Mouse (Mus musculus) liver, adult 2 months (tissue): ENCODE measurements at regions not wholly inside any gene's neighbourhood (a gene's known extent, or its start where the extent isn't known, plus 50 kb on each side); places are given as distances from the start of the nearest gene placed in this dataset.

Experiments used
- DNase-seq: peaks from one replicate; pipeline ENCODE4 v3.0.0-alpha.2; 2011; ENCODE audit warnings: low read depth, low spot score; ENCODE audit errors: extremely low read depth
- H3K27ac ChIP-seq: fragments of 200-500 bp; replicated peaks from 2 replicates; pipeline ENCODE4 v1.5.1; 2012; ENCODE audit warnings: low read depth, mild to moderate bottlenecking, control low read depth, inconsistent platforms, low read length; ENCODE audit not compliant: insufficient read depth
- H3K27me3 ChIP-seq: fragments of 200-500 bp; 2 replicates; pipeline ENCODE4 v1.6.1; 2012; ENCODE audit warnings: mild to moderate bottlenecking, moderate library complexity, low read length, inconsistent platforms; ENCODE audit not compliant: control insufficient read depth, insufficient read depth
- H3K36me3 ChIP-seq: fragments of 200-500 bp; 2 replicates; pipeline ENCODE4 v1.6.1; 2012; ENCODE audit warnings: low read length, inconsistent platforms; ENCODE audit not compliant: control insufficient read depth, insufficient read depth
- H3K4me1 ChIP-seq: fragments of 200-500 bp; 2 replicates; pipeline ENCODE4 v1.6.1; 2011; ENCODE audit warnings: low read length; ENCODE audit not compliant: control insufficient read depth, insufficient read depth
- H3K4me3 ChIP-seq: fragments of 200-500 bp; 2 replicates; pipeline ENCODE4 v1.5.1; 2011; ENCODE audit warnings: low read depth, mild to moderate bottlenecking, control low read depth, low read length, moderate library complexity; ENCODE audit not compliant: insufficient read depth
- H3K79me2 ChIP-seq: fragments of 200-500 bp; 2 replicates; pipeline ENCODE4 v1.6.1; 2012; ENCODE audit warnings: inconsistent platforms, mild to moderate bottlenecking, low read length, moderate library complexity; ENCODE audit not compliant: control insufficient read depth, insufficient read depth
- H3K9ac ChIP-seq: fragments of 200-500 bp; 2 replicates; pipeline ENCODE4 v1.6.1; 2012; ENCODE audit warnings: low read depth, mild to moderate bottlenecking, control low read depth, inconsistent platforms, low read length
- CTCF ChIP-seq: fragments of 200-500 bp; IDR thresholded peaks from 2 replicates; pipeline ENCODE4 v1.5.1; 2011; ENCODE audit warnings: low read depth, low read length, control low read depth
- POLR2A ChIP-seq: fragments of 200-500 bp; IDR thresholded peaks from 2 replicates; pipeline ENCODE4 v1.6.1; 2011; ENCODE audit warnings: low read length, control low read depth; ENCODE audit not compliant: insufficient read depth; ENCODE audit errors: extremely low read depth
- WGBS: fragments of 180-500 bp; shearing (Covaris S2); methylation state at CpG from one replicate; pipeline ENCODE4 v1.1.7; 2018; 5-methylcytosine and 5-hydroxymethylcytosine counted together

- Histone ChIP-seq H3K36me3 (no peaks in the 10 kb centered on the region), H3K27me3 (no peaks in the 10 kb centered on the region; the same call in 1 of the 2 replicates), H3K27ac (no peak overlapping the region), H3K79me2 (no peaks in the 10 kb centered on the region), H3K9ac (no peak overlapping the region), H3K4me1 (no peaks in the 10 kb centered on the region), H3K4me3 (no peak overlapping the region)
- DNase-seq: no peak
- WGBS: 67% methylated on average over 3 of the region's 3 CpGs
- TF ChIP-seq POLR2A (no peak), CTCF (no peak)
Measured at GRCm38 (mm10) chr6:7473730-7474129, 80.9 kb upstream of the Tac1 start.

GRCm38 (mm10) chr6:7476907-7477306 is 77.8 kb upstream of the Tac1 start:
- DNase-seq: no peak
- H3K4me3 ChIP-seq: no peak overlapping the region
- H3K36me3 ChIP-seq: no peaks in the 10 kb centered on the region
- no peaks in the 10 kb centered on the region; the same call in 1 of the 2 replicates for H3K27me3 ChIP-seq
- H3K4me1 ChIP-seq: no peaks in the 10 kb centered on the region
- H3K9ac ChIP-seq: no peak overlapping the region
- H3K79me2 ChIP-seq: no peaks in the 10 kb centered on the region
- H3K27ac ChIP-seq: no peak overlapping the region
- no peak for TF ChIP-seq CTCF
- no peak for TF ChIP-seq POLR2A
- 81% methylated on average over 1 of the region's 1 CpGs for WGBS

- H3K27ac ChIP-seq: no peak overlapping the region
- no peak overlapping the region for H3K4me3 ChIP-seq
- DNase-seq: no peak
- H3K36me3 ChIP-seq: no peaks in the 10 kb centered on the region
- H3K9ac ChIP-seq: no peak overlapping the region
- H3K27me3 ChIP-seq: no peaks in the 10 kb centered on the region
- 74% methylated on average over 2 of the region's 2 CpGs for WGBS
- no peaks in the 10 kb centered on the region for H3K79me2 ChIP-seq
- H3K4me1 ChIP-seq: no peaks in the 10 kb centered on the region
- no peak for TF ChIP-seq POLR2A
- TF ChIP-seq CTCF: no peak
Measured at GRCm38 (mm10) chr6:7494299-7494698, 60.4 kb upstream of the Tac1 start.

- DNase-seq: no peak
- H3K4me3 ChIP-seq: no peak overlapping the region
- no peaks in the 10 kb centered on the region for H3K27me3 ChIP-seq
- no peaks in the 10 kb centered on the region for H3K4me1 ChIP-seq
- no peak overlapping the region for H3K27ac ChIP-seq
- no peaks in the 10 kb centered on the region for H3K79me2 ChIP-seq
- TF ChIP-seq POLR2A (no peak), CTCF (no peak)
- 56% methylated on average over 3 of the region's 3 CpGs for WGBS
- no peaks in the 10 kb centered on the region for H3K36me3 ChIP-seq
- no peak overlapping the region for H3K9ac ChIP-seq
Measured at GRCm38 (mm10) chr6:7496766-7497165, 57.9 kb upstream of the Tac1 start.
